Mouse (Mus musculus) forebrain, embryonic 14.5 days (tissue): ENCODE measurements around the gene Ube2r2. TPM values are rescaled to one million over a fixed set of nuclear protein-coding genes. Genes with fewer than 3 reads are reported as not detected.

Experiments used
- ATAC-seq: fragments of 200-750 bp; cut with Nextera tagmentation; 2 replicates; pipeline ENCODE4 v1.8.0; 2017; ENCODE audit warnings: mild to moderate bottlenecking, moderate library complexity
- DNase-seq: peaks from one replicate; pipeline ENCODE4 v3.0.0-alpha.2; 2015; ENCODE audit warnings: low spot score
- H3K27ac ChIP-seq: fragments of 300-500 bp; sonication (generic); 2 replicates; pipeline ENCODE4 v1.5.1; 2014; ENCODE audit warnings: low read depth, mild to moderate bottlenecking, control low read depth, low read length, moderate library complexity
- H3K27me3 ChIP-seq: fragments of 300-500 bp; sonication (generic); replicated peaks from 2 replicates; pipeline ENCODE4 v1.6.1; 2014; ENCODE audit warnings: low read length, control low read depth, mixed read lengths; ENCODE audit not compliant: control insufficient read depth, insufficient read depth
- H3K36me3 ChIP-seq: fragments of 300-500 bp; sonication (generic); 2 replicates; pipeline ENCODE4 v1.6.1; 2014; ENCODE audit warnings: low read length, control low read depth; ENCODE audit not compliant: control insufficient read depth, insufficient read depth
- H3K4me1 ChIP-seq: fragments of 300-500 bp; sonication (generic); 2 replicates; pipeline ENCODE4 v1.6.1; 2014; ENCODE audit warnings: antibody characterized with exemption, low read length, control low read depth; ENCODE audit not compliant: control insufficient read depth, insufficient read depth
- H3K4me2 ChIP-seq: fragments of 300-500 bp; sonication (generic); 2 replicates; pipeline ENCODE4 v1.6.1; 2014; ENCODE audit warnings: mild to moderate bottlenecking, control low read depth, low read length
- H3K4me3 ChIP-seq: fragments of 300-500 bp; sonication (generic); 2 replicates; pipeline ENCODE4 v1.5.1; 2014; ENCODE audit warnings: low read depth, low read length, control low read depth
- H3K9ac ChIP-seq: fragments of 300-500 bp; sonication (generic); 2 replicates; pipeline ENCODE4 v1.6.1; 2014; ENCODE audit warnings: mild to moderate bottlenecking, low read length, control low read depth, moderate library complexity
- H3K9me3 ChIP-seq: fragments of 300-500 bp; sonication (generic); replicated peaks from 2 replicates; pipeline ENCODE4 v1.6.1; 2016; ENCODE audit warnings: low read length, control low read depth, mixed read lengths; ENCODE audit not compliant: control insufficient read depth
- WGBS: fragments of 180-500 bp; shearing (Covaris S2); extraction: QIAGEN DNeasy Blood & Tissue Kit; methylation state at CpG from one replicate; pipeline ENCODE4 v1.1.7; 2014; 5-methylcytosine and 5-hydroxymethylcytosine counted together
- polyA plus RNA-seq: library from polyadenylated mRNA; unstranded; fragments of >200 nt; fragmentation: Nextera tagmentation; extraction: Ambion mirVana; gene quantifications from 2 replicates; pipeline ENCODE4 v1.2.1, GENCODE M21; 2014

Ube2r2 gene
- polyA plus RNA-seq, 1 experiment from 2014 or later, result 74.3 TPM

DNA sequence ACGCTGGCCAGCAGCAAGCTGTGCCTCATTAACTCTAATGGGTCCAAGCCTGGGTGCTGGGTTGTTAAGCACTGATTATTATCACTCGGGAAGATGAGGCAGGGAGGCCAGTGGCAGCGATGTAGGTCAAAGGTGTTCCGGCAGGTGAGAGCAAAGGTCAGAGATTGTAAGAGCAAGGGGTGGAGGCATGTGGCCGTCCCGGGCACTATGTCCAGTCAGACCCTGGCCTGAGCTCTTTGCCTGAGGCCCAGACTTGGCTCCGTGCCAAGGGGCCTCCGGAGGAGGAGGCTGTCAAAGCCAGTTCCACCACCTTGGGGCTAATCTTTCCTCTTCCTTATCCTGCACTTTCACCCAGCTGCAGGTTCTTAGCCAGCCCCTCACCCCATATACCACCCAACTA, 39.4 kb upstream of the Ube2r2 start:
- peaks cover 8% of the 10 kb centered on the region; the same call in 1 of the 2 replicates for H3K4me1 ChIP-seq
- no peak for DNase-seq
- no peak for ATAC-seq
- H3K4me3 ChIP-seq, result no peak overlapping the region
- peaks cover 9% of the 10 kb centered on the region; the same call in 1 of the 2 replicates for H3K27me3 ChIP-seq
- H3K9ac ChIP-seq, result no peak overlapping the region
- no peak overlapping the region for H3K27ac ChIP-seq
- no peaks in the 10 kb centered on the region for H3K36me3 ChIP-seq
- WGBS, result 66% methylated on average over 8 of the region's 8 CpGs
- H3K9me3 ChIP-seq, result no peaks in the 10 kb centered on the region
- H3K4me2 ChIP-seq, result no peak overlapping the region

- DNase-seq (no peak), ATAC-seq (no peak)
- H3K4me1 ChIP-seq, result peaks cover 8% of the 10 kb centered on the region; the same call in 1 of the 2 replicates
- WGBS, result 72% methylated on average over 5 of the region's 5 CpGs
- no peak overlapping the region for H3K27ac ChIP-seq
- H3K4me2 ChIP-seq, result no peak overlapping the region
- H3K4me3 ChIP-seq, result no peak overlapping the region
- H3K36me3 ChIP-seq, result no peaks in the 10 kb centered on the region
- H3K9ac ChIP-seq, result no peak overlapping the region
- H3K9me3 ChIP-seq, result no peaks in the 10 kb centered on the region
- H3K27me3 ChIP-seq, result peaks cover 9% of the 10 kb centered on the region; the same call in 1 of the 2 replicates
Measured at GRCm38 (mm10) chr4:41096794-41097193, 38.7 kb upstream of the Ube2r2 start.

GRCm38 (mm10) chr4:41097381-41097780, 38.2 kb upstream of the Ube2r2 start:
- DNase-seq (no peak), ATAC-seq (no peak)
- Histone ChIP-seq H3K36me3 (no peaks in the 10 kb centered on the region), H3K9me3 (no peaks in the 10 kb centered on the region), H3K9ac (no peak overlapping the region), H3K4me1 (peaks cover 8% of the 10 kb centered on the region; the same call in 1 of the 2 replicates), H3K27me3 (peaks cover 9% of the 10 kb centered on the region; the same call in 1 of the 2 replicates), H3K27ac (no peak overlapping the region), H3K4me3 (no peak overlapping the region), H3K4me2 (no peak overlapping the region; the same call in 1 of the 2 replicates)
- whole genome bisulfite sequencing, result 45% methylated on average over 13 of the region's 13 CpGs

DNA sequence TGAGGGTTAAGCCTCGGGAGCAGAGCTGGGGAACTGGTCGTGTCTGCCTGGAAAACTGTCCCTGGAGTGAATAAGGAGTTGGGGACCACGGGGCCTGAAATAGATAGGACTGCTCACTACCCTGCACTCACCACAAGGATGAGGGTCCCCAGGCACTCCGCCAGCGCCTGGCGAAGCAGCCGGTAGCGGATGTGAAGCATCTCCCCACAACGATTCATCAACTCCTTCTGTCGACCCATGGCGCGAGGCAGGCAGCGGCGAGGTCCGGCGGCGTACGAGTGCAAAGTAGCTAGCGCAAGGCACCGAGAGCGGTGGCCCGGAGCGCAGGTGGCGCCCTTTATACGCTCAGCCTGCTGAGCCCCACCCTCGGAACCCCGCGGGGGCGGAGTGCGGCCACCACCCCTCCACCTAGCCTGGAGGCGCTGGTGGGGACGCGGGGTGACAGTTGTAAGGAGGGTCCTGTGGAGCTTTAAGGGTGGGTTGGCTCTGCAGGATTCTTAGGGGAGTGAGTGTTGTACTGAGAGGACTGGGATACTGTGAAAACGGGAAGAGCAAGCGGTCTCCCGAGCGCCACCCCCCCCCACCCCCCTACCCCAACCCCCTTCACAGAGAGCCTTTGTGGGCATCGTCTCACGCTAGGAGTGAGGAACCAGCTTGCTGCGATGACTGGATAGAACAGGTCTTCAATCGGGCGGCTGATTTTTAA, 37.5 kb upstream of the Ube2r2 start, which contains the start of gene Aqp3:
Aqp3 (minus strand) TSS at position 313 of the 706 bp plus-strand sequence.
- Histone ChIP-seq H3K9ac (peak within 1 kb of the TSS; percentile 67), H3K4me3 (peak within 1 kb of the TSS; percentile 36), H3K27me3 (peaks cover 9% of the 10 kb centered on the region; the same call in 1 of the 2 replicates), H3K9me3 (no peaks in the 10 kb centered on the region), H3K36me3 (no peaks in the 10 kb centered on the region), H3K4me1 (peaks cover 8% of the 10 kb centered on the region; the same call in 1 of the 2 replicates), H3K27ac (no peak within 1 kb of the TSS), H3K4me2 (peak within 1 kb of the TSS; percentile 87)
- ATAC-seq (peak; percentile 74), DNase-seq (peak; percentile 58)
- WGBS, result 1% methylated on average over 42 of the region's 42 CpGs

- 21% methylated on average over 11 of the region's 11 CpGs for WGBS
- peak overlapping the region; percentile 67; the same call in 1 of the 2 replicates for H3K9ac ChIP-seq
- H3K4me1 ChIP-seq, result peaks cover 8% of the 10 kb centered on the region; the same call in 1 of the 2 replicates
- DNase-seq, result peak; percentile 10
- peak; percentile 32; the same call in 1 of the 2 replicates for ATAC-seq
- peak overlapping the region; percentile 36 for H3K4me3 ChIP-seq
- H3K27ac ChIP-seq, result no peak overlapping the region
- H3K4me2 ChIP-seq, result peak overlapping the region; percentile 87
- H3K9me3 ChIP-seq, result no peaks in the 10 kb centered on the region
- no peaks in the 10 kb centered on the region for H3K36me3 ChIP-seq
- H3K27me3 ChIP-seq, result peaks cover 9% of the 10 kb centered on the region; the same call in 1 of the 2 replicates
Measured at GRCm38 (mm10) chr4:41098577-41098951, 37.0 kb upstream of the Ube2r2 start.

- H3K4me2 ChIP-seq, result no peak overlapping the region
- 35% methylated on average over 1 of the region's 1 CpGs for WGBS
- peaks cover 8% of the 10 kb centered on the region; the same call in 1 of the 2 replicates for H3K4me1 ChIP-seq
- H3K9me3 ChIP-seq, result no peaks in the 10 kb centered on the region
- H3K9ac ChIP-seq, result no peak overlapping the region
- no peak overlapping the region for H3K27ac ChIP-seq
- DNase-seq (no peak), ATAC-seq (no peak)
- H3K4me3 ChIP-seq, result no peak overlapping the region
- peaks cover 9% of the 10 kb centered on the region; the same call in 1 of the 2 replicates for H3K27me3 ChIP-seq
- no peaks in the 10 kb centered on the region for H3K36me3 ChIP-seq
Measured at GRCm38 (mm10) chr4:41100986-41101385, 34.6 kb upstream of the Ube2r2 start.

DNA sequence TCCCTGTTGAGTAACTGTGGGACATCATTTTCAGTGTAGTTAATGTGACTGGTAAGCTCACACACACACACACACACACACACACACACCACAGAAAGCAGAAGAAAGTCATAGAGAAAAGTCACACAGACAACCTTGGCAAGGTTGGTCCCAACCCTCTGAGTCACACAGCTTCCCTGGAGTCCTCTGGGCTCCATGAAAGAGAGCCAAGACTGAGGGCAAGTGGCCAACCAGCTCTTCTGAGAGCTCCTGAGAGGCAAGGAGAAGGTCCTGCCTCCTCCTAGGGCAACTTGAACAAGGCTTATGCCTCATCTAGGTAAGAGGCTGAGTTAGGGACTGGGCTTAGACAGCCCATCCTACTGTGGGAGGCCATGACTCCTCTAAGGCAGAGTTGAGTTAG, 32.6 kb upstream of the Ube2r2 start:
- H3K4me3 ChIP-seq, result no peak overlapping the region
- H3K27me3 ChIP-seq, result peaks cover 4% of the 10 kb centered on the region; the same call in 1 of the 2 replicates
- no peaks in the 10 kb centered on the region for H3K36me3 ChIP-seq
- peaks cover 11% of the 10 kb centered on the region; the same call in 1 of the 2 replicates for H3K4me1 ChIP-seq
- H3K27ac ChIP-seq, result no peak overlapping the region
- H3K4me2 ChIP-seq, result no peak overlapping the region
- no peaks in the 10 kb centered on the region for H3K9me3 ChIP-seq
- DNase-seq (no peak), ATAC-seq (no peak)
- no peak overlapping the region for H3K9ac ChIP-seq

DNA sequence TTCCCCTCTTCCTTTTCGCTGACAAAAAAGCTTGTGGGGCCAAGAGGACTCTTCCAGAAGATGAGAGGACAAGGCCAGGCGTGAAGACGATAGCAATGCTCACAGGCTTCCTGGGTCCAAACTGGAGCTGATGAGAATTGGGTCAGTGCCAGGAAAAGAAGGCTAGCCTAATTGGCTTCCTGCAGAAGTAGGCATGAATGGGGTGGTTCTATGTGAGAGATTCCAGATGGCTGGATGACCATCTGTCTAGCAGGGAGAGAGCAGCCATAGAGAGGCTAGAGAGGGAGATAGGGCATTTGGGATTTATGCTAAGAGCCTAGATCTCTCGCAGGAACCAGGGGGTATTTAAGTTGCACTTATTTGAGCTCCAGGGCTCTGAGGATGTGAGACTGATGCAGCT, 28.1 kb upstream of the Ube2r2 start:
- no peak overlapping the region for H3K4me3 ChIP-seq
- H3K9me3 ChIP-seq, result no peaks in the 10 kb centered on the region
- H3K4me2 ChIP-seq, result no peak overlapping the region
- no peaks in the 10 kb centered on the region for H3K36me3 ChIP-seq
- peak; percentile 18; the same call in 1 of the 2 replicates for ATAC-seq
- DNase-seq, result peak; percentile 61
- WGBS, result 56% methylated on average over 4 of the region's 4 CpGs
- no peaks in the 10 kb centered on the region for H3K27me3 ChIP-seq
- peaks cover 6% of the 10 kb centered on the region; the same call in 1 of the 2 replicates for H3K4me1 ChIP-seq
- H3K27ac ChIP-seq, result no peak overlapping the region
- H3K9ac ChIP-seq, result no peak overlapping the region
